Mouse (Mus musculus): ENCODE measurements around the gene Tuba1b.
"Not testable (repeated sequence)": the region's sequence is repeated elsewhere in the genome, so short reads cannot be mapped to it uniquely, and the experiment has no call there.

Gene Tuba1b

DNA sequence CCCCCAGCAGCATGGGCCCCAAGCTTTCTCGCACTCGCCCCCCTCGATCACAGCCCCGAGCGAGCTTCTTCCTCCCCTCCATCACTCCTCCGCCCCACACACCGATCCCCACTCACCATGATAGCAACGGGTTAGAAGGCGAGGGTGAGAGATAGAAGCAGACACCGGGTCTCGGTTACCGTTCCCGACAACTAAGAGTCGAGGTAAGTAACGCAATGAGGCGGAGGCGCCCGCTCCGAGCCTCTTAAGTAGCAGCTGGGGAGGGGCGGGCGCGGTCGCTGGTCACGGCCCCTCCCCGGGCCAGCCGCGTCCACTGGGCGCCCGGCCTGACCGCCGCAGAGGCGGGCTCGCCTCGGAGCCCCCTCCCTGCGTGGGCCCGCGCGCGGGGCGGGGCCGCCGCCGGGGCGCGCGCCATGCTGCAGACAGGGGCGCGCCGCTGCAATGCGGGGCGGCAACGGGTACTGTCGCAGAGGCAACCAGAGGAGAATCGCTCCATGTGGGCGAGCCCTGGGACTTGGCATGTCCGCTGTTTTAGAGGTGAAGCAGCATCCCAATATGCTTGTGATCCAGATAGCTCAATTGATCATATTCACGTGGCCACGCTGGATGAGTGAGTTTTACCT is at the start of gene Tuba1b:
Tuba1b (minus strand) TSS at position 349 of the 623 bp plus-strand sequence.
- no peak for DNase-seq (ENCODE audit: low read depth, low spot score)

DNA sequence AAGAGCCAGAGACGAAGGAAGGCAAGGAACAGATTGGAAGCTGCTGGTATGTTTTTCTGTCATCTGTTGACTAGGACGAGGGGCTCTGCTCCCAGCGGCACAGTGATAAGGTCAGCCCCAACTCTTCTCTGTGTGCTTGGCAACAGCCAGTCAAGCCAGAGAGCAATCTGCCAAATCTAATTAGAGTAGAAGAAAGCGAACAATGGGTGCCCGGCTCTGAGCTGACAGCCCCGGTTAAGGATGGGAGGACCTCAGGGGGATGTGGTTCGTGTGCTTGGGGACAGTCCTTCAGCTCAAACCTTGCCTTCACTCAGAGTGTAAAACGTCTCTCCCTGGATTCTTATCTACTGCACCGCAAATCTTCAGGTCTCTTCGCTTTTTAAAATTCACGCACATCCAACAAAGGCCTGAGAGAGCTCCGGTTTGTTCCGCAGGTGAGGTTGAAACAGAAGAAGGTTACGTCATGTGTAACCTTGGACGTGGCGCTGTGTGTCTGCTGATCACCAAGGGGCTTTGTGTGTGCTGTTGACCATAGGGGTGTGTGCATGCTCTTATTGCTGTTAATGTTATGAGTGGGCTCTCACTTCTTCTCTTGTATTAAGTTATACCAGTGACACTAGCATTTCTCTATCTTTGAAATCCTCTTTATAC is 49.2 kb upstream of the Tuba1b start:
- DNase-seq (ENCODE audit: low read depth, low spot score), result no peak

DNA sequence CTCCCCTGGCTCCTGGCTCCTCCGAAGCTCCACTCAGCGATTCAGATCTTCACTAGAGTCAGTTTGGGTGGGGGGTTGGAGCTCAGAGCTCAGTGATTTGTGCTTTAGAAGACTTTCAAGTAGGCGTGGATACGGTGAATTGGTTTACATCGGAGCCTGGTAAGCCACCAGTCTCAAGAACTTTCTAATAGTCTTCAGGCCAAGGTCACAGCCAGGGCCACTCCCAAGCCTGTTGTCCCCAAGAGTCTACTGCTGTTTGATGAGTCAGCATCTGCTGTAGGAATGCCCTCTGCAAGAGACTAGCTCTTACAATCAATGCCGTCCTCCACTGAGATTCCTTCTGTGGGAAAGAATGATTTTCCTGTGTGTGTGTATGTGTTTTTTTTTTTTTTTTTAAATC is 47.7 kb upstream of the Tuba1b start:
- no peak for DNase-seq (ENCODE audit: low read depth, low spot score)

DNA sequence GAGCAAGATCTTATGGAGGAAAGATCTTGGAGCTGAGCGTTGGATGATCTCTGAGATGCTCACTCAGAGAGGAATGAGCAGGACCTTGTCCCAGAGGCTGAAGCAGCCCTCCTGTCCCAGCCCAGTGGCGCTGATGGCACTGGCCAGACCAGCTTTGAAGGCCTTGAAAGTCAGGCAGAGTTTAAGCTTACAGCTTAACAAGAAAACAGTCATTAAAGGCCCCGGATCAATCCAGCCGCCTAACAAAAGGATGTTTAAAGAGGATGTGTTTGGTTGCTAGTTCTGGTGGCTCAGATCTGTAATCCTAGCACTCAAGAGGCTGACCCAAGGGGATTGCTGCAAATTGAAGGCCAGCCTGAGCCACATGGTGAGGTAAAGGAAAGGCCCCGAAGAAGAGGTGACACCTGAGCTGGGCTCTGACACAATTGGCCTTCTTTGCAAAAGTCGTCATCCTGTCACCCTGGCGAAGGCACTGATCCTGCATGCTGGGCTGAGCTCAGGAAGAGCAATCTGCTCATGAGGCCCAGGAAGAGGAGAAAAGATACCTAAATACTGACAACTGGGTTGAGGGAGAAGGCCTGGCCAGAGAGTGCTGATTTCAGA is 45.7 kb upstream of the Tuba1b start:
- no peak for DNase-seq (ENCODE audit: low read depth, low spot score)

DNA sequence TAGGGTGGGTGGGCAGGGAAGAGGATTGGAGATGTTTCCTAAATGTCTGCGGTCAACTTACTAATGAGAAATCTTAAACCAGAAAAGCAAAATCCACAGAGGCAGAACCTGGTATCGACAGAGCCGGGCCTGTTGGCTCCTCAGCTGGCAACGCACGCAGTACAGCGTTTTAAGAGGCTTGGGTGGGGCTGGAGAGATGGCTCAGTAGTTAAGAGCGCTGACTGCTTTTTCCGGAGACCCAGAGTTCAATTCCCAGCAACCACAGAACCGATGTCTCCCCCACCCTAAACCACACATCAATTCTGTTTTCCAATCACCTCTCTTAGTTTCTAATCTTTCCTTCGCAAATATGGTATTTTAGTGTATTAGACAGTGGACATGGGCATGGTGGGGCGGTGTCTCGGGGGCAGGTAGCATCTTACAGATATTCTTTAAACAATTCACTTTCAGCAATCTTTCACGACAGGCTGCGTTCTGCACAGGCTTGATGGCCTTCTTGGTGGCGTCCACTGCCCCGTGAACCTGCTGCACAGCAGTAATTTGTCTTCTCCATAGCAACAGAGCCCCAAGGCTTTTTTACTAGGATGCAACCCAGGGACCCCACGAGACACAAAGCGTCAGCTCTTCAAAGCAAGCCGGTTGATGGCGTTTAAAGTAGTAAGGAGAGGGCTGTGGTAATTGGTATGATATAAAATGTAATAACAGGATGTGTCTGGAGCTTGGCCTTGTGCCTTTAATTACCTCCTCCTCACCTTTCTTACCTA is 44.2 kb upstream of the Tuba1b start:
- DNase-seq (ENCODE audit: low read depth, low spot score), result no peak

DNA sequence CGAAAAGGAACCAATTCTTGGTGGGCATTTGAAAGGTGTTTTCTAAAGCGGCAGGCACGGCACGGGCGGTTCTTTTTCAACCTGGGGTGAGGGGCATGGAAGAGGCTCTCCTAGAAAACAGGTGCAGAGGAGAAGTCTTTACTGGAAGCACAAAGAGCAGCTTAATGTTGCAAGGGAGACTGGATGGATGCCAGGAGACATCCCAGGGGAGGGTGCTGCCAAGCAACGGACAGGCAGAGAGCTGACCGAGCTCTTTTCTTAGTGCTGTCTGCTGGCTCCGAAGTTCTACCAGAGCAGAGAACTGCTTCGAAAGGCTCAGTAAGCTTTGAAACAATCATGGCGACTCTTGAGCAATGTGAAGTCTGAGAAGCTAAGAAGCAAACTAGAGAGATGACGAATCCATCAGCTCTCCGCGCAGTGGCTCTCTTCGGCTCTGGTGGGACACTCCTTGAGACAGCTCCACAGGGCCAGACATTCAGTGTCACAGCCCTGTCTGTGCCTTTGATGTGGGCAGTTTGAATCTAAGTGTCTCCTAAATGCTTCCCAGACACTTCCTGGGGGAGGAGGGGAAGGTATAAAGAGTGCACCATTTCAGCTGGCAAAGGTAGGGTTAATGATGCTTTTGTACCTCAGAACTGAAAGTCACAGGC is 43.5 kb upstream of the Tuba1b start:
- no peak for DNase-seq (ENCODE audit: low read depth, low spot score)

DNA sequence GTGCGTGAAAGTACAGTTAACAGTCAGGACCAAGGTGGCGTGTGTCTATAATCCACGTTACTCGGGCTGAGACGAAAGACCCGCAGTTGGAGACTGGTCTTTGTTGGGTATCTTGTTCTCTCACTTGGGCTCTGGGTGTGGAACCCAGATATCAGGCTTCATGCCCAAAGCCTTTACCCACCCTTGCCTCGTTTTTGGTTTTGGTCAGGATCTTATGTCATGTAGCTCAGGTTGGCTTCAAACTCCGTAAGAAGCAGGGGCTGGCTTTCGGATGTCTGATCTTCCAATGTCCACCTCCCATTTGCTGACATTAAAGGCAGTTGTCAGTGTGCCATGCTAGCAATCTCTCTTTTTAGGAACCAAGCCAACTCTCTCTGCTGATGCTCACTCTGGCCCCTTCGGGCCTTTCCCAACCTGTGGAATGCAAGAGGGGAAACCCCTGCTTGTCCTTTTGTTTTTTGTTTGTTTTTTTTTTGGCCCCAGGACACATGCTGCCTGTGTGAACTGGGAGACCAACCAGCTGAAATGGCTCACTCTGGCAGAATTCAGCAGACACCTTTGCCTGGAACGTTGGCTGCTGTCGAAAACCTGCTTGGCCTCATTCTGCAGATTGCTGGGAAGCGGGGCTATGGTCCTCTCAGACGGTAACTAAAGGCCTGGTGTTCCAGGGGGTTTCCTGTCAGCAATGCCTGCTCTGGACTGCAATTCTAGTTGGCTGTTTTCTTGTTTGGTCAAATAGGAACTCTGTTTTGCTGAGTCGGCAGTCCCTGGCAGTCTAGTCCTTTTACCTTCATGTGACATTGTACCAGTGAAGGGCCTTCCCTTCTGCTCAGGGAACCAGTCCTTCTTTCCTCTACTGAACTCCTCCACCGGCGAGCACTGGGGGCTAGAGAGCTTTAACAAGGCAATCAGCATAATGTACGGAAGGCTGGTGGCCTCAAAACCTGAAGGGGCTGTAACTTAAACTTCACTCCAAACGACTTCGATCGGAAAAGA is 42.7 kb upstream of the Tuba1b start:
- no peak for DNase-seq (ENCODE audit: low read depth, low spot score)

DNA sequence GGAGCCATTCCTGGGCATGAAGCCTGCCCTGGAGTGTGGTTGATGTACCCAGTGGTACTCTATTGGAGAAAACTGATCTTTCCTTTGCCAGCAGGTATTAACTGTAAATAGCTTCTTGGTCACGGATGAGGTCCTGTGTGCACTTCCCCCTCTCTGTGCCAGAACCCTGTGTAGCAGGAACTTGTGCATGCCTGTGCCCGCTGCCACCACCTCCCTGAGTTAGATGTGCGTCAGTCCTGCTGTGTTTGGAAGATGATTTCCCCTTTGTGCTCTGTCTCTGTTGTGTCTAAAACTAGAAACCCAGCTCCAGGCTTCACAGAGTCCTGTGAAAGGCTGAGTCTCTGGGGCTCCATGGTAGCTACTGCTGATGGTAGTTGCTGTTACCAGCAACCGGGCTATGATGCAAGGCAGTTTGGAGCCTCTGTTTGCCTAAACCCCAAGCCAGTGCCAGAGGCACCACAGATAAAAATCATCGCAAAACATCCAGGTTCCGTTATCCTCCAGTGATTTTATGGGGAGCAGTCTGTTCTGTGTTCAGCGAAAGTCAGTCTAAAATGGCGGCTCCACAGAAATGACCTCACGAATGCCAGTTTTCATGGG is 38.8 kb upstream of the Tuba1b start:
- no peak for DNase-seq (ENCODE audit: low read depth, low spot score)

DNA sequence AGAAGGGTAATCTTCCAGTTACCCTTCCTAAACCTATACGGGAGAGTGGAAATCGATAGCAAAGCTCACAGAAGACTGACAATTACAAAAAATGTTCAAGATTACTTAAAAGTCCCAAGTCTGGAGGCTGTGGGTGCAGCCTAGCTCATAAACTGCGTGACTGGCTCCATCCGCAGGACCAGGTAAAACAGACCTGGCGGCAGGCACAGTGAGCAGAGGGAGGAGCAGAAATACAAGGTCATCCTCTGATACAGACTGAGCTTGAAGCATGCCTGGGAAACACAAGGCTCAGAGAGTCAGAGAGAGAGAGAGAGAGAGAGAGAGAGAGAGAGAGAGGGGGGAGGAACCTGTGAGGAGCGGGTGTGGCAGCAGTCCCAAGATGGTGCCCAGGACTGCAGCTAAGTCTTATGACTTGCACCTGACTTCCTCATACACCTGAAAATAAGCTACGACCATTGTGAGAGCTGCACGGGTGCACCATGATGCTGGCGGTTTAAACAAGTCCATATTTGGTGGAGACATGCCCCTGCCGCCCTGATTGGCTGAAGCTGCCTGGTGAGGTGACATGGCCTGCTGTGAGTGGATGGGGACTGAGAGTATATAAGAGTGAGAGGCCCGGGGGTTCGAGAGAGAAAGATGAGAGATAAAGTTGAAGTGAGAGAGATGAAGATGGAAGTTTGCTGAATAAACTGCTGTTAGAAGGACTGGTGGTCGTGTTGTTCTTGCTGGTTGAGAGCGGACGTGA is 37.4 kb upstream of the Tuba1b start:
- DNase-seq (ENCODE audit: low read depth, low spot score), result not testable (repeated sequence)

DNA sequence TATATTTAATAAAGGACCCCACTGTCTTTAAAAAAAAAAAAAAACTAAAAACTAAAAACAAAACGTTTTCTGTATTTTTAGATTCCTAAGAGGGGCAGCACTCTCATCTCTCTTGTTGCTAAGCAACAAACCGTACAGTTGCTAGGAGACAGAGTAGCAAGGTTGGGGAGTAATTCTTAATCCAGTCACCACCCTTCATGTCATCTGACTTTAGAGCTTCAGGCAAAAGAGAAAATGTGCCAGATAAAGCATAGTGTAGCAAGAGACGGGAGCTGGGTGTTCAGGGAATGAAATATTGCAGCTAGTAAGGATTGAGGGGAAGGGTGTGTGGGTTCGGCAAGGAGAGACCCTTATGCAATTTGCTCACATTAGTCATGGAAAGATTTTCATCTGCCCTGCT is 36.7 kb upstream of the Tuba1b start:
- DNase-seq (ENCODE audit: low read depth, low spot score), result peak; percentile 97

DNA sequence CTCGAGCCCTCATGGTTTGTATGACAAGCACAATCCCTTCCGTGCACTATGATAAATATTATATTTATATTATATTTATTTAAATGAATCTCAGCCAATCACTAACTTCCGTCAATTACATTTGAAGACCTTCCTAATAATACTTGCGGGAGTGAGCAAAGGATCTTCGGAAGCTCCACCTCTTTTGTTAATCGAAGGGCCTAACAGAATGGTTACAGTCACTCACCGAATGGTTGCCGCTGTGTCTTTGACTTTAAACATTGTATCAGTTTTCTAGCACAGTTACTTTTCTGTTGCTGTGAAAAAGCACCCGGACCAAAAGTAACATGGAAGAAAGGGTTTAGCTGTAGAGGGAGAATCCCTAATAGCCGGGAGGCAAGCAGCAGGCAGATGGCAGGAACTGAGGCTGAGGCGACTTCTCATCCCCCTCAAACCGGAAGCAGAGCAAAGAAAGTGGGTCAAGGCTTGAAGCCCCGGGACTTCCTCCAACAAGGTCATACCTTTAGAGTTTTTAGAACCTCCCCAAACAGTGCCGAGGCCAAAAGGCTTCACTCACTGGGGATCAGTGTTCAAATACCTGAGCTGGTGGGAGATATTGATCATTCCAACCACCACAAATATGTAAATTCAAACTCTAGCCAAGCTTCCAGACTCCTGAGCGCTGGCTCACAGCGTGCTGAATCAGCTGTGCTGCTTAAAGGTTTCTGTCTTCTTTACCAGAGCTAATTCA is 35.2 kb upstream of the Tuba1b start:
- no peak for DNase-seq (ENCODE audit: low read depth, low spot score)

DNA sequence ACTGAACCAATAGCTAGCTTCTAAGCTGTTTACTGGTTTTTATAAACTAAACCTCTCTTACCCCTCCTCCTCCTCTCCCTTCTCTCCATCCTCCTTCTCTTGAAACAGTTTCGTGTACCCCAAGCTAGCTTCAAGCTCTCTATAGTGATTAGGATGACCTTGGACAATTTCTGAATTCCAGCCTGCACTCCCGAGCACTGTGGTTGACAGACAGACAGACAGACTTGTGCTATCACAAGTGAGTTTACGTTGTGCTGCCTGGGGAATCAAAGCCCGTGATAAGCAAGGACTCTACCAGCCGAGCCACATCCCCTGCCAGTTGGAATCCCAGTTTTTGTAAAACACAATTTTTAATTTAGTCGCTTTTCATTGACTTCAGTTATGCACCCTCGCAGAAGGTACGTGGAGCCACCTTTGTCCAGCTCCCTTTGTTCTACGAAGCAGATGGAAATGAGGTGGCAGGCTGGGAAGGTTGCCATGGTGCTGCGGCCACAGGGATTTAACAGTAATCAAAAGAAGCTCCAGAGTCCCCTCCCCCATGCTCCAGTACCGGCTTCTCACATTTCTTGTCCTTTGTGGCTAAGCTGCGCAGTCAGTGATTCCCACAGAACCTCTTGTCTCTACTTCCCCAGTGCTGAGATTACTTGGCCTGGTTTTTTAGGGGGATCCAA is 34.5 kb upstream of the Tuba1b start:
- no peak for DNase-seq (ENCODE audit: low read depth, low spot score)

DNA sequence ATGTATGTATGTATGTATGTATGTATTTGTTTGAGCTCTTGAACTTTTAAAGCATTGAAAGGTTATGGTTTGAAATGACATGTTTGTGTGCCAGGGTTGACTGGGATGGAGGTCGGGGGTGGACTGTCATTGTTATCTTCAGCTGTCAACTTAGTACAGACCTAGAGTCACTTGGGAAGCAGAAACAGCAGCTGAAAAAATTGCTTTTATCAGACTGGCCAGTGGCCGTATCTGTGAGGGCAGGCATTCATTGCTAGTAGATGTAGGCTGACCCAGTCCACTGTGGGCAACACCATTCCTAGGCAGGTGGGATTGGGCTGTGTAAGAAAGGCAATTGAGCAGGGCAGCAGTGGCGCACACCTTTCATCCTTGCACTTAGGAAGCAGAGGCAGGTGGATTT is 25.2 kb upstream of the Tuba1b start:
- no peak for DNase-seq (ENCODE audit: low read depth, low spot score)

DNA sequence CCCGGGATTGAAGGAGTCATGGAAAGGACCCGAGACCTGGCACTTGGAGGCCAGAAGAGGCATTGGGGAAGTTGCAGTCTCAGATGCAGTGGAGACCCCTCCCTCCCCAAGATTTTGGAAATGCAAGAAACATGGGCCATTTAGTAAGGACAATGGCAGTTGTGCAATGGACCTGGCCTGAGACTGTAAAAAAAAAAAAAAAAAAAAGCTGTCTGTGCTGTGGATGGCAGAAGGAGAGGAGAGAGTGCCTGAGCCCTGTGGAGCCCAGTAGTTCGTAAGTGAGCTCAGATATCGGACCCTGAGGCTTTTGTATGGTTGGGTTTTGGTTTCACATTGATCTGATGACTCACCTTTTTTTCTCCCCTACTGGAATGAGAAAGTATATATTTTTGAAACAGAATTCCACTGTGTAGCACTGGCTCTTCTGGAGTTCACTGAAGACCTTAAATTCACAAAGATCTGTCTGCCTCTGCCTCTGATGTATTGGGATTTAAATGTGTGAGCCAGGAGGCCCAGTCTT is 24.6 kb upstream of the Tuba1b start:
- DNase-seq (ENCODE audit: low read depth, low spot score), result no peak

DNA sequence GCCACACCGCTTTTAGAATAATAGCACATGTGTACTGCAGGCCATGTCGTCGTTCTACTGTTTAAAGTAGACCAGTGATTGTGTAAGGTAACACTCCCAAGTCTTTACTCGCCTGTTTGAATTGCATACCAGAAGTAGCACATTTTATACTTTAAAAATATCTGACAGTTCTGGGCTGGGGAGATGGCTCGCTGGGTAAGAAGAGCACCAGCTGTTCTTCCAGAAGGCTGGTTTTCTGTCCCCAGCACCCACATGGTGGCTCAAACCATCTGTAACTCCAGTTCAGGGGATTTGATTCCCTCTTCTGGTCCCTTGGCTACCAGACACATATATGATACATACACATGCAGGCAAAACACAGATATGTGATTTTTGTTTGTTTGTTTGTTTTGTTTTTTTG is 23.1 kb upstream of the Tuba1b start:
- no peak for DNase-seq (ENCODE audit: low read depth, low spot score)

DNA sequence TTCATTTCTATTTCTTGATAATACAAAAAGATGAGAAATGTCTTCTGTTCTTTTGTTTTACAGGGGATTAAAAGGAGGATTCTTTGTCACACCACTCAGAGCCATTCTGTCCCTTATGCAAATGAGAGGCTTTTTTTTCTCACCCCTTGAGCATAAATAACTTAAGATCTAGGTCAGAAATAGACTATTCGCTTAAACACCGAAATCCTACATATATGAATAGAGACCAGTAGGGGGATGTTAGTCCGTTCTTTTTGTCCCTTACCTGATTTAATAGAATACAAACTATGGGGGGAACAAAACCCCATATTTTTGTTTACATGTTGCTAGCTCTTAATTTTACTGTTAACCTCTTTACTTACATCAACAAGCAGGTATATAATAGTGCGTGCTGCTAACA is 21.6 kb upstream of the Tuba1b start:
- DNase-seq (ENCODE audit: low read depth, low spot score), result no peak

DNA sequence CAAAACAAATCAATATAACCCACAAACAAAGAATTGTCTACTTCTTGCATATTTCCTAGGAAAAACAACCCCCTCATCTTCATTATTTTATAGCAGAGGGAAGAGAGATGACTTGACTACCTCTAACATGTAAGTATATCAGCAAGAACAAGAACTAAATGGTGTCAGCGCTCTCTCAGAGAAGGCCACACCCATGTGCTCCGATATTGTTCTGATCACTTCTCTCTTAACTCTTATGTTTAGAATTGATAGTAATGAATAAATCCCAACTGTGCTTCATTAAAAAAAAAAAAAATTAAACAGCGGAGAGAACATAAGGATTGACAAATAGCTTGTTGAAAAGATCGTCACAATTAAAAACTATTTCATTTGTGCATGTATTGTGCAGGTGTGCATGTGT is 21.0 kb upstream of the Tuba1b start:
- no peak for DNase-seq (ENCODE audit: low read depth, low spot score)

Data from telencephalon, adult 2 months (tissue).